Mouse (Mus musculus) neural tube, embryonic 11.5 days (tissue): ENCODE data around the gene Cdh18. TPM values are rescaled to one million over a fixed set of nuclear protein-coding genes. Genes with fewer than 3 reads are reported as not detected.

ENCODE experiments used
- ATAC-seq: fragments of 200-750 bp; cut with Nextera tagmentation; 2 replicates; pipeline ENCODE4 v1.8.0; 2017; ENCODE audit warnings: moderate number of reproducible peaks, mild to moderate bottlenecking, moderate TSS enrichment, moderate library complexity; ENCODE audit not compliant: insufficient read depth, low FRiP score, low TSS enrichment
- DNase-seq: peaks from one replicate; pipeline ENCODE4 v3.0.0-alpha.2; 2015; ENCODE audit warnings: low spot score
- H3K27ac ChIP-seq: fragments of 300-500 bp; sonication (generic); 2 replicates; pipeline ENCODE4 v1.5.1; 2014; ENCODE audit warnings: low read depth, mild to moderate bottlenecking, low read length
- H3K27me3 ChIP-seq: fragments of 300-500 bp; sonication (generic); 2 replicates; pipeline ENCODE4 v1.6.1; 2014; ENCODE audit warnings: mild to moderate bottlenecking, low read length, mixed read lengths; ENCODE audit not compliant: control insufficient read depth, insufficient read depth
- H3K36me3 ChIP-seq: fragments of 300-500 bp; sonication (generic); 2 replicates; pipeline ENCODE4 v1.6.1; 2014; ENCODE audit warnings: mild to moderate bottlenecking, low read length, moderate library complexity, mixed read lengths; ENCODE audit not compliant: control insufficient read depth, insufficient read depth
- H3K4me1 ChIP-seq: fragments of 300-500 bp; sonication (generic); 2 replicates; pipeline ENCODE4 v1.6.1; 2014; ENCODE audit warnings: low read length, mixed read lengths; ENCODE audit not compliant: control insufficient read depth, insufficient read depth
- H3K4me2 ChIP-seq: fragments of 300-500 bp; sonication (generic); 2 replicates; pipeline ENCODE4 v1.6.1; 2014; ENCODE audit warnings: low read depth, mild to moderate bottlenecking, moderate library complexity
- H3K4me3 ChIP-seq: fragments of 300-500 bp; sonication (generic); 2 replicates; pipeline ENCODE4 v1.5.1; 2014; ENCODE audit warnings: low read depth, low read length
- H3K9ac ChIP-seq: fragments of 300-500 bp; sonication (generic); 2 replicates; pipeline ENCODE4 v1.6.1; 2014; ENCODE audit warnings: mild to moderate bottlenecking, low read length
- H3K9me3 ChIP-seq: fragments of 300-500 bp; sonication (generic); 2 replicates; pipeline ENCODE4 v1.6.1; 2016; ENCODE audit warnings: low read length; ENCODE audit not compliant: control insufficient read depth
- WGBS: fragments of 180-500 bp; shearing (Covaris S2); extraction: QIAGEN DNeasy Blood & Tissue Kit; methylation state at CpG from one replicate; pipeline ENCODE4 v1.1.7; 2014; 5-methylcytosine and 5-hydroxymethylcytosine counted together
- polyA plus RNA-seq: library from polyadenylated mRNA; unstranded; fragments of >200 nt; fragmentation: Nextera tagmentation; extraction: Ambion mirVana; gene quantifications from 2 replicates; pipeline ENCODE4 v1.2.1, GENCODE M21; 2014

Gene Cdh18
- polyA plus RNA-seq, 1 experiment from 2014 or later = 0.99 TPM

DNA sequence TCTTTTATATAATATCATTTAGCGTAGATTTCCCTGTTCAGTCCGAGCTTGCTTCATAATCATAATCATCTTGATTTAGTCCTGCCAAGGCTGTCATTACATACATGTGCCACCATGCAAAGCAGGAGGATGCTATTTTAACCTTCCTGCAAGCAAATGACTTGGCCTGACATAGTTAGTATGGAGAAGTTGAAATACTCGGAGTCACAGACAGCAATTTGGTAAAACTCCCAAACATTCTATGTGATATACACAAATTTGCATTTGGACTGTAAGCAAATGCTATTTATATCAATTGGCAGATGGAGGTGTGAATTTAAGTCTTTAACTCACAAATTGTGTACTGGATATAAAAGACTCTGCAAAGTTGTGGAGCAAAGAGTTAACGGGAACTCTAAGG lies 616.0 kb downstream of the Cdh18 start:
- ATAC-seq = no peak
- H3K4me3 ChIP-seq = no peak overlapping the region
- no peaks in the 10 kb centered on the region for H3K9me3 ChIP-seq
- no peaks in the 10 kb centered on the region for H3K4me1 ChIP-seq
- no peaks in the 10 kb centered on the region for H3K27me3 ChIP-seq
- 93% methylated on average over 4 of the region's 4 CpGs for WGBS
- no peak for DNase-seq
- H3K4me2 ChIP-seq = no peak overlapping the region
- no peaks in the 10 kb centered on the region for H3K36me3 ChIP-seq
- no peak overlapping the region for H3K27ac ChIP-seq
- no peak overlapping the region for H3K9ac ChIP-seq

DNA sequence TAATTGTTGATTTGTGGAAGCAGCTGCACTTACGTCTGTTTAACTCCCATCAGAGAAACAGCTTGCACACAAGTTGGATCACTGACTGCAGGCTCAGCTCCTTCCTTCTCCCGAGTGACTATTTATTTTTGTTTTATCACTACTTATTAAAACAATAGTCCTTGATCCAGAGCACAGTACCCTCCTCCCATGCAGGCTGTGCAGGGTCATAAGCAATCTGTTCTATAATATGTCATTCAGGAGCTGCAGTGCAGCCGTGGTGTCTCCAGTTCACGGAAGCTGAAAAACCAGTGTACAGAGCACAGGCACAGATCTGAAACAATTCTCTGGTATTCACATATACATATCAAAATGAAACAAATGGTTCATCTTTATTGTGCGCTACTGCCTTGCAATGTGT lies 625.8 kb downstream of the Cdh18 start:
- no peak for DNase-seq
- Histone ChIP-seq H3K27ac (no peak overlapping the region), H3K4me3 (no peak overlapping the region), H3K27me3 (no peaks in the 10 kb centered on the region), H3K4me1 (no peaks in the 10 kb centered on the region), H3K9me3 (no peaks in the 10 kb centered on the region), H3K9ac (no peak overlapping the region), H3K36me3 (no peaks in the 10 kb centered on the region), H3K4me2 (no peak overlapping the region)
- 0 out of 2 replicates have a peak, but pooled peaks have one; percentile 27 for ATAC-seq
- WGBS = 67% methylated on average over 5 of the region's 5 CpGs

DNA sequence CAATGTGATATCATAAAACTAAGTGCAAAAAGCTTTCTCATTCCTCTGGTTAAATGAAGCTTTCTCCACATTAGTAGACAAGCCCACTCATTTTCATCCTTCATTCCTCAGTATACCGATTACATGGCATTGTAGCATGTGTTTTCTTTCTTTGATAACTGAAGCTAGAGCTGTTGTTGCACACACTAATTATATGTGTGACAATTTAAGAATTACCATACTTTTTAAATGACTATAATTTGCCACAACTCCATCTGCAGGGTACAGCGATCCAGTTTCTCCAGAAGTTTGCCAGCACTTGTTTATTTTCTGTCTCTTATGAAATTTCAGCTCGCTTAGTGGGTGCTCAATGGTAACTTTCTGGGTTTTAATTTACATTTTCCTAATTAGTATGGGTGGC lies 663.2 kb downstream of the Cdh18 start:
- DNase-seq (no peak), ATAC-seq (no peak)
- Histone ChIP-seq H3K4me2 (no peak overlapping the region), H3K27ac (no peak overlapping the region), H3K36me3 (no peaks in the 10 kb centered on the region), H3K9me3 (no peaks in the 10 kb centered on the region), H3K4me1 (no peaks in the 10 kb centered on the region), H3K4me3 (no peak overlapping the region), H3K9ac (no peak overlapping the region), H3K27me3 (no peaks in the 10 kb centered on the region)
- WGBS = 92% methylated on average over 3 of the region's 3 CpGs

DNA sequence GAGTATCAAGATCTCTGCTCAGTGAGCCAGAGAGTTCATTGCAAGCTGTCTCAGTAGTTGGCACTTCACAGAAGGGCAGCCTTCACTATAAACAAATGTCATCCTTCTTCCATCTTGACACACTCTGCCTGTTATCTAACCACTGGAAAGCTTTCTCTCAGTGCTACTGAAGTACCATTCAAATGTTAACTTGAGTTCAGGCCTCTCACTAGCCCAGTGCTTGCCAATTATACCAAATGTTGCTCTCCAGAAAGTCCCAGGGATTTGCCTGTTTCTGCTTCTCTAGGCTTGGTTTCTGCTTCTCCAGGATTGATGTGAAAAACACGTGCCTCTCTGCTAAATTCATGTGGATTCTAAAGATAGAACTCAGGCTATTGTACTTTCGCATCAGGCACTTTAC lies 681.8 kb downstream of the Cdh18 start:
- H3K4me3 ChIP-seq = no peak overlapping the region

DNA sequence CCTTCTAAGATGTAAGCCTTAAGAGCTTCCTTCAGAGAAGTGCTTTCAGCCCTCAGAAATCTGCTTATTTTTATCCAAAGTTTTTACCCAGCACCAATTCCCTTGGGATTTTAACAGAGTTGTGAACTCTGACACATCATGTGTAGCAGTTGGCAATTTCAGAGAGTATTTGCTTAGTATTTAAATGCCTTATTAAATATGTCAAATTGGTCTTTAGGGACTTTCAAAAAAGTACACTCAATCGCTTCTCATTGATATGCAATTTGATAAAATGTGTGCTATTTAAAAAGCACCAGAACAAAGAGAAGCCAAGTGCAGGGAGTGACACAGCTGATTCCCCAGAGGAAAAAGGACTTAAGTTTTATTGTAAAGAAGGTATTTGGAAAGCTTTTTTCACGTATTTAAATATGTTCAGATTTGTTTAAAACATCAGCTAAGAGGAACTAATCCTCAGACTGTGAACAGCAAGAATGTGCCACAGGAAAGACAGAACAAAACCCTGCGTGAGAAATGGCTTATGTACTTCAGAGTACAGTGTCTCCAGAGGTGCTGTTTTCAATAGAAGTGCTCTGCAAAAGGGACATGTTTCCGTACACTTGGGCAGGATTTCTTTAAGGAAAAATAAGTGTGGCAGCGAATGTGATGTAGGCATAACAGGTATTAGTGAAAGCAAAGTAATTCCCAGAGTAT lies 709.1 kb downstream of the Cdh18 start:
- Histone ChIP-seq H3K4me3 (no peak overlapping the region), H3K9ac (no peak overlapping the region), H3K36me3 (no peaks in the 10 kb centered on the region), H3K9me3 (no peaks in the 10 kb centered on the region), H3K27me3 (no peaks in the 10 kb centered on the region), H3K27ac (no peak overlapping the region), H3K4me2 (no peak overlapping the region), H3K4me1 (no peaks in the 10 kb centered on the region)
- ATAC-seq = no peak
- no peak for DNase-seq
- 74% methylated on average over 5 of the region's 5 CpGs for WGBS

More for the DNA sequence above, 681.8 kb downstream of the Cdh18 start:
- H3K36me3 ChIP-seq = no peaks in the 10 kb centered on the region
- DNase-seq (no peak), ATAC-seq (no peak)
- no peaks in the 10 kb centered on the region for H3K9me3 ChIP-seq
- H3K4me2 ChIP-seq = no peak overlapping the region
- H3K9ac ChIP-seq = no peak overlapping the region
- no peaks in the 10 kb centered on the region for H3K4me1 ChIP-seq
- 73% methylated on average over 2 of the region's 2 CpGs for WGBS
- H3K27me3 ChIP-seq = no peaks in the 10 kb centered on the region
- H3K27ac ChIP-seq = no peak overlapping the region

DNA sequence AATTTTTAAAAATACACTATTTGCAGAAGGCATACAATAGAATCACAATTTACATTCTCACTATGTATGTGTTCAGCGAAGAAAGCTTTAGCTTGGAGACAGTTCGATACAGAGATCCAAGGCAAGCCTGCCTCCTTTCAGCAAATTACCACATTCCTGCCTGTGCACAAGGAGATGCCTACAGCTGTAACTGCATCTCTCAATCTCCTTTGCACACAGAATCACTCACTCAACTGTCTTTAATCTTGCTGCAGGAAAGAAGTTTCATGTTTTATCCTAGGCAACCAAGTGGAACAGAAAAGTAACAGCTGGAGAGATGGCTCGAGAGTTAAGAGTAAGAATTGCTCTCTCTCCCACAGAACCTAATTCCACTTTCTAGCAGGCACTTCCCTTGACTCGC lies 729.6 kb downstream of the Cdh18 start:
- H3K4me1 ChIP-seq = no peaks in the 10 kb centered on the region
- whole genome bisulfite sequencing = 85% methylated on average over 4 of the region's 4 CpGs
- no peaks in the 10 kb centered on the region for H3K9me3 ChIP-seq
- DNase-seq = no peak
- no peak for ATAC-seq
- H3K9ac ChIP-seq = no peak overlapping the region
- no peaks in the 10 kb centered on the region for H3K36me3 ChIP-seq
- no peaks in the 10 kb centered on the region for H3K27me3 ChIP-seq
- no peak overlapping the region for H3K27ac ChIP-seq
- no peak overlapping the region for H3K4me3 ChIP-seq
- H3K4me2 ChIP-seq = no peak overlapping the region

DNA sequence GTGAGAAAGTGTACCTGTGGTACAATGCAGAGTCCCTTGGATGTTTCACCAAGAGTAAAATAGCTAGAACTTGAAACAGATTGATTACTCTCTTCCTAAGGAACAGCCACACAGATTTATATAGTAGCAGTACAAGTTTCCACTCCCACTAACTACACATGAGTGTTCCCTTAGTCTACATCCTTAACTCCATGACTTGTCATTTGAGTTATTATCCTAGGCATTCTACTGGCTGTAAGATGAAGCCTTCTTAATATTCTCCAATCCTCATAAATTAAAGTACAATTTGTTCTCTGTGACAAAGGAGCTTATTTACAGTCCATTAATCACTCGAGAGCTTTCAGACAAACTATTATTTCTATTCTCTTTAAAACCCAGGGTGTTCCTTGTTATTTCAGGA lies 756.2 kb downstream of the Cdh18 start:
- ATAC-seq (no peak), DNase-seq (no peak)
- Histone ChIP-seq H3K4me3 (no peak overlapping the region), H3K27ac (no peak overlapping the region), H3K4me2 (no peak overlapping the region), H3K9me3 (no peaks in the 10 kb centered on the region), H3K4me1 (no peaks in the 10 kb centered on the region), H3K27me3 (no peaks in the 10 kb centered on the region), H3K36me3 (no peaks in the 10 kb centered on the region), H3K9ac (no peak overlapping the region)
- WGBS = 43% methylated on average over 1 of the region's 1 CpGs

DNA sequence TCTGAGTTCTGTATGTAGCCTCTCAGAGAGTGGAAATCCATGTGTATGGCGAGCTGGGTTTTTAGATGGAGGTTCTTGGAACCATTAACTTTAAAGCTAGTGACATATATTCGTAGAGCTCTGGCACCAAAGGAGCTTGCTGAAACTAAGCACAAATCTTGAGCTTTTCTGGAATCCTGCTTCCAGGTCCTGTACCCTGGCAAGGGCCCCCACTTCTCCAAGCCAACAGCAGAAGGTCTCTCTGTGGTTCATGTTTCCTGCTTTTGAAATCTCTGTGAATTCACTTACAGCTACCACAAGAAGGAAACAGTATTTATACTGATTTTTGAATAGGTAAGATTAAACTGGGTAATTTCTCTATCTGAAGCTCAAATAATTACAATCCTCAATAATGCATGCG lies 767.9 kb downstream of the Cdh18 start:
- DNase-seq (no peak), ATAC-seq (no peak)
- H3K9ac ChIP-seq = no peak overlapping the region
- no peaks in the 10 kb centered on the region for H3K27me3 ChIP-seq
- no peaks in the 10 kb centered on the region for H3K4me1 ChIP-seq
- 84% methylated on average over 3 of the region's 3 CpGs for WGBS
- H3K27ac ChIP-seq = no peak overlapping the region
- H3K36me3 ChIP-seq = no peaks in the 10 kb centered on the region
- H3K4me3 ChIP-seq = no peak overlapping the region
- H3K9me3 ChIP-seq = no peaks in the 10 kb centered on the region
- no peak overlapping the region for H3K4me2 ChIP-seq

DNA sequence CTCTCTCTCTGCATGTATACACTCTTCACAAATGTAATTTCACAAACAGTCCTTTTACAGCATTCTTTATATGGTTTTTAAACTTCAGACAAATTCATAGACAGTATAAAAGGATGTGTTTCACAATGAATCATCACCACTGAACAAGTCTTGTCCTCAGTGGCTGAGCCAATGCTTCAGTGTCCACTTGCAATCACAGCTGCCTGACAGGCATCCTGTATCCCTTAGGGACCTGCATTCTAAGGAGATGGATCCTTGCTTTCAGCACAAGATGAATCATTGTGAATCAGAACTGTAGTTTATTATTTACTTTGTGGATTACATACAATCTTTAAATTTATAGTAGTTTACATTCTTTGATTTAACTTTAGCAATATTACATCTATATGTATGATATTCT lies 768.6 kb downstream of the Cdh18 start:
- ATAC-seq (no peak), DNase-seq (no peak)
- Histone ChIP-seq H3K9me3 (no peaks in the 10 kb centered on the region), H3K27ac (no peak overlapping the region), H3K27me3 (no peaks in the 10 kb centered on the region), H3K36me3 (no peaks in the 10 kb centered on the region), H3K4me2 (no peak overlapping the region), H3K4me1 (no peaks in the 10 kb centered on the region), H3K4me3 (no peak overlapping the region), H3K9ac (no peak overlapping the region)
